22 mouse cellular contexts compared by ENCODE assay signal in genomic region chr2:174103527-174103926, GRCm38 (mm10).
"Had no signal": no experiment of that assay in that cellular context is flagged by ENCODE, and none has a peak within 500 bp of the region (broad histone marks: within the 10 kb centered on the region; RNA-seq: fewer than 3 reads in every experiment).

No protein-coding gene starts in this region.

- H3K36me3 ChIP-seq: hindbrain, embryonic 13.5 days; hindbrain, embryonic 15.5 days; limb, embryonic 15.5 days had no signal

- H3K4me1 ChIP-seq: heart, embryonic 10.5 days; heart, embryonic 12.5 days; hindbrain, embryonic 10.5 days; hindbrain, embryonic 15.5 days; liver, embryonic 12.5 days had no signal

- ATAC-seq: hindbrain, postnatal 0 days; intestine, embryonic 16.5 days; liver, embryonic 12.5 days had no signal

- H3K4me2 ChIP-seq: heart, embryonic 12.5 days; hindbrain, embryonic 13.5 days; hindbrain, embryonic 15.5 days; limb, embryonic 13.5 days; limb, embryonic 15.5 days; liver, embryonic 12.5 days had no signal

- DNase-seq: gastrocnemius, postnatal 25 days; heart, adult 18-20 months; heart, postnatal 10 days; heart, postnatal 4 days; kidney, adult 11 months; kidney, adult 2 months; kidney, adult 9 months; kidney, postnatal 14 days; kidney, postnatal 36 days; layer of hippocampus, adult 9-11 months; layer of hippocampus, postnatal 36 days; left cerebral cortex, postnatal 4 days had no signal

- H3K27ac ChIP-seq: heart, embryonic 10.5 days; hindbrain, embryonic 10.5 days; hindbrain, embryonic 13.5 days; hindbrain, embryonic 15.5 days; hindbrain, postnatal 0 days; limb, embryonic 13.5 days; liver, embryonic 12.5 days had no signal

- H3K27me3 ChIP-seq: heart, embryonic 12.5 days; hindbrain, embryonic 13.5 days; hindbrain, embryonic 15.5 days; limb, embryonic 13.5 days; limb, embryonic 15.5 days; liver, embryonic 12.5 days had no signal

- H3K9me3 ChIP-seq: heart, embryonic 10.5 days; heart, embryonic 12.5 days; hindbrain, embryonic 10.5 days; hindbrain, embryonic 13.5 days; hindbrain, embryonic 15.5 days; limb, embryonic 13.5 days; limb, embryonic 15.5 days; liver, embryonic 12.5 days had no signal

- H3K4me3 ChIP-seq: heart, embryonic 10.5 days; heart, embryonic 12.5 days; hindbrain, embryonic 10.5 days; hindbrain, embryonic 13.5 days; hindbrain, embryonic 15.5 days; limb, embryonic 13.5 days; limb, embryonic 15.5 days; liver, embryonic 12.5 days had no signal

- H3K9ac ChIP-seq: heart, embryonic 12.5 days; hindbrain, embryonic 13.5 days; hindbrain, embryonic 15.5 days; limb, embryonic 13.5 days; limb, embryonic 15.5 days; liver, embryonic 12.5 days had no signal
